Mouse (Mus musculus): ENCODE results near the gene Gramd2. TPM values are rescaled to one million over a fixed set of nuclear protein-coding genes. Genes with fewer than 3 reads are reported as not detected.

Gene Gramd2
- under 1 TPM; 0.09 to 0.18 TPM for total RNA-seq (2021)
- long read RNA-seq, experiment 1, partial matches to known transcripts = 0 of 1 reads
- long read RNA-seq, experiment 1, other reads (novel, unspliced or antisense) = 1 of 1 reads
- long read RNA-seq, experiment 2 = 0 reads

DNA sequence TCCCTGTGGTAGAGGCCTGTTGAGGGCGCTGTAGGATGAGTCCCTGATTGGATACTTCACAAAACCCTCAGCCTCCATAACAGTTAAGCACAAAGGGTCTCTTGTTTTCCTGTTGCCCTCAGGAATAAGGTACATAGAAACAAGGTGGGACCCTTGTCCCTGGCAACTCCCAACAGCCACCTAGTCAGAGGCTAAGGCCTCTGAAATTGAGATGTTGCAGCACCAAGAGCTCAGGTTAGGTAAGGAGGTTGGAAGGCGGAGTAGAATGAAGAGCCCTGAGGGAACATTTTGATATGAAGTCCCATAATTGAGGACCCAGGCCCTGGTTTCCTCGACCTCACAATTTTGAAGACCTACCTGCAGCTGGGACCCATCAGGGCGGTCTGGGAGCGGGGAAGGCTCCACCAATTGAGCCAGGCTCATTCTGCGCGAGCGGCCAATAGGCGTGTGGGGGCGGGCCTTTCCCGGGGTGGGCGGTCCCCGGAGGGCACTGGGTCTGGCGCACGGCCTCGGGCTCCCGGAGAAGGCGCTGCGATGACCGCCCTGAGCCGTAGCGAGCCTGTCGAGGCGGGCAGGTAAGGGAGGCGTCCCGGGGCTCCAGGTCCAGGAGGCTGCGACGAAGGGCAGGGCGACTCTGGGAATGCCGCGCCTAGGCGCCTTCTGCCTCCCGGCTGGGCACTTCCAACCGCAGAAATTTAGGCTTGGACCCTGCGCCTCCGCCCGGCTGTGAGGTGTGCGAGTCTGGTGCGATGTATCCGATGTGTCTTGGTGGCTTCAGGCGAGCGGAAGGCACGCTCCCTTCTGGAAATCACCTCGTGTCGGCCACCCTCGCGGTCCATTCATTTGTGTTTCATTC is at the start of gene Gramd2:
Gene Gramd2 (plus strand): TSS at position 467 of the 856 bp plus-strand sequence.
- DNase-seq = peak; percentile 84
- intact Hi-C loops (cut with DNase I; ENCODE audit: low total_unique reads) = loop anchor here (10.0 kb wide), 1 partner anchor 55 kb away; no protein-coding TSS in a partner anchor

DNA sequence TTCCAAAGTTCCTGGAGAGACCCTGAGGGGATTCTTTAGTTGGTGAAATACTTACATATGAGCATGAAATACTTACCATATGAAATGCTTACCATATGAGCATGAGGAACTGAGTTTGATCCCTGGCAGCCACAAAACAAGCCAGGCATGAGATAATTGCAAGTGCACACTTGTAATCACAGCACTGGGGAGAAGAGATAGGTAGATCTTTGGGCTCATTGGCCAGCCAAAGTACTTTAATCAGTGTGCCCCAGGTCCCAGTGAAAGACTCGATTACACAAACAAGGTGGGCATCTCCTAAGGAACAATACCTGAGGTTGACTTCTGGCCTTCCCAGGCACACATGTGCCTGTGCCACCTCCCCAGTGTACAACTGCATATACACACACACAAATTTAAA is 41.6 kb upstream of the Gramd2 start:
- intact Hi-C loops (cut with DNase I; ENCODE audit: low total_unique reads) = no loop called here
- no peak for DNase-seq

DNA sequence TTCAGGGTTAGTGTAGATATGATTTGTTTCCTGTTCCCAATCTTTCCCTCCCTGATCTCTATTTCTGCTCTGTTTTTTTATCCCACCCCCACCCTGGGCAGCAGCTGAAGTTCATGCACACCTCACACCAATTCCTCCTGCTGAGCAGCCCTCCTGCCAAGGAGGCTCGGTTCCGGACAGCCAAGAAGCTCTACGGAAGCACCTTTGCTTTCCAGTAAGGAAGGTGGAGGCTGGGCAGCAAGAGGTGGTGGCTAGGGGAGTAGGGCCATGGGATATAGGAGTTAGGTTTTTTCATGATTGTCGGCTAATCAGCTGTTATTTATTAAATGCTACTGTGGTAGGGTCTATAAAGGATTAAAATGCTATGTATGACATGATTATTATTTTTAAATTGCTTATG is 40.0 kb upstream of the Gramd2 start:
- intact Hi-C loops (cut with DNase I; ENCODE audit: low total_unique reads) = no loop called here

DNA sequence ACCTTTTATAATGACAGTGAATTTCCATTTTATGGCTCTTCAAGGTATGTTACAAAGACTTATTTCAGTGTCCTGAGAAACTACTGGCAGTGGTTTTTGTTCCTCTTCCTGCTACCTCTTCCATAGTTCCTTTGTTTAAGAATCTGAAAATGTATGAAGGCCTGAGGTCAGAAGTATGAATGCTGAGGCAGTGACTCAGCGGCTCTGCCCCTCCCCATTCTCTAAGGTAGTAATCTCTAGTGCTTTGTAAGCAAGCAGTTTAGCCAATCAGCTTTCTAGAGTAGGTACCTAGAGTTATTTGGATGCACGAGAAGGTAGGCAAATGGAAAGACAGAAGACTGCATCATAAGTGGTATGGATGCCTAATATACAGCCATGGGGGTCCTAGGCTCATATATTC is 38.6 kb upstream of the Gramd2 start:
- intact Hi-C loops (cut with DNase I; ENCODE audit: low total_unique reads) = no loop called here
- no peak for DNase-seq

More for the DNA sequence above, 40.0 kb upstream of the Gramd2 start:
- no peak for DNase-seq

DNA sequence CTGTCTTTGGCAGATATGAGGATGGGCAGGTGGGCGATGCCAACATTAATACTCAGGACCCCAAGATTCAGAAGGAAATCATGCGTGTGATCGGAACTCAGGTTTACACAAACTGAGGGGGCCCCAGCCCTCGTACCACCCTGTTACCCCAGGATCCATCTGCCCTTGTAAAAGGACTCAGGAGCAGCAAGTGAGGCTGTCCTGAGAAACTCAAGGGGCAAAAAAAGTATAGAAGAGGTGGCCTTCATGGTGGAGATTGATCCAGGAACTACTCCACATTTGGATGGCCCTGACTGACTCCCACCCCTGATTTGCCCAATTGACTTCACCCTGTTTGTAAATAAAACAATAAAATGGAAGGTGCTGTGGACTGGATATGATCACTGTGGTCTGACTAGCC is 30.0 kb upstream of the Gramd2 start:
- DNase-seq = no peak
- intact Hi-C loops (cut with DNase I; ENCODE audit: low total_unique reads) = no loop called here

DNA sequence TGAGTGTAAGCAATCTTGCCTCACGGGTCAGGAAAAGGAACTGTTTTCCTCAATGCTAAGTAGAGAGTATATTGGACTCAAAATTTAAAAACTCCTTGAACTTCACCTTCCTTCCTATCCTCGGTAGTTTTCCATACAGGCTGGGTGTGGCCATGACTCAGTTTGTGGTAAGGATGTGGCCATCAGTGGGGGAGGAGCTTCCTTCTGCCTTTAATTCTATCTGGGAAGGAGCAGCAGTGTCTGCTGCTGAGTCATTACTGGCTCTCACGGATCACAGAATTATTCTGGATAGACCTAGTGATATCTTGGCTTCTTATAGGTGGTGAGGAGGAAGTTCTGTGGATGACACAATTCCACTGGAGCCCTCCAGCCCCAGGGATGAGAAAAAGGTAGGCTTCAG is 26.6 kb upstream of the Gramd2 start:
- DNase-seq = no peak

DNA sequence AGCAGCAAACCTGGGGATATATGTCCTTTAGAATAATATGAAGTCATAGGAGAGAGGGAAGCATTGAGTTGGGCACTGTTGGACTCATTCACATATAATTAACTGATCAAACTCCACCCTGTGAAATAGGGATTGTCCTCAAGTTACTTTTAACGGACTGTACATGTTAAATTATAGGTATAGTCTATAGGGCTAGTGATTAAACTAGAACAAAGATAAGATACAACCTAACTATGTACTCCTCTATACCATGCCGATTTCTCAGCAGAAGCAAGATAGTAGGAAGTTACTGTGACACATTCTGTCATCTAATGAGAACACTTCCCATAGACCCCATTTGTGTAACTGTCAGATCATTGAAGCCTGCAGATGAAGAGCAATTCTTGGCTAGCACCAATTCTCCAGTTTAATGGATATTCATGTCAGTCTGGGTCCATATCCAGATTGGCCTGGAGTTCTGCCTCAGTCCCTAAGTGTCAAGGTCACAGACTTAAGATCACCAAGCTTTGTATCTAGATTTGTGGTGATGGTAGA is 25.4 kb upstream of the Gramd2 start:
- intact Hi-C loops (cut with DNase I; ENCODE audit: low total_unique reads) = no loop called here

More for the DNA sequence above, 26.6 kb upstream of the Gramd2 start:
- intact Hi-C loops (cut with DNase I; ENCODE audit: low total_unique reads) = no loop called here

DNA sequence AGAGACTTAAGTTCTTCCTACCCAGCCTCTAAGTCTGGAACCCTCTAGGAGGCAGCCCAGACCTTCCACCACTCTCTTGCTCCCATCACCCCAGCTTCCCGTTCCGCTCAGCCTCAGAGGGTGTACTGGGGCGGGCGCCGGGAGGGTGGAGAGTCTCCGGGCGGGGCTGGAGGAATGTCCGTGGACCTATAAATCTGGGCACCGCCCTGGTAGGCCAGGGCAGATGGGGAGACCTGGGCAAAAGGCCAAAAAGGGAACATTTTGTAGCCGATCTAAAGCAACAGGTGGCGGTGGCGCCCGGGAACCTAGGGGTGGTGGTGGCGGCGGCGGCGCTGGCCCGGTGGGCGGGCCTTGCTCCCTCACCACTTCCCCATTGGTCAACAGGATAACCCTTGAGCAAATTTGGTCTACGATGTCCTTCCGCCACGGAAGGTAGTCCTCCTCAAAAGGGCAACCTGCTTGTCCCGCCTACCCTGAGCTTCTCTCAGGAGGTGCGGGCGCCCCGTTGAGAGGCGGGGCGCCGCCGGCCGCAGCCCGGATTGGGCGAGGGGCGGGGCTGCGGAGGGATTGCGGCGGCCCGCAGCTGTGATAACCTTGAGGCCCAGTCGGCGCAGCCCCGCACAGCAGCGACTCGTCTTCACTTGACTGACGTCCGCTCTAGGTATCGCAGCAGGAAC is 23.8 kb upstream of the Gramd2 start, which contains the start of gene Pkm:
Gene Pkm (plus strand): TSS at position 411 of the 677 bp plus-strand sequence.
- intact Hi-C loops (cut with DNase I; ENCODE audit: low total_unique reads) = no loop called here
- peak; percentile 94 for DNase-seq

More for the DNA sequence above, 25.4 kb upstream of the Gramd2 start:
- DNase-seq = no peak

DNA sequence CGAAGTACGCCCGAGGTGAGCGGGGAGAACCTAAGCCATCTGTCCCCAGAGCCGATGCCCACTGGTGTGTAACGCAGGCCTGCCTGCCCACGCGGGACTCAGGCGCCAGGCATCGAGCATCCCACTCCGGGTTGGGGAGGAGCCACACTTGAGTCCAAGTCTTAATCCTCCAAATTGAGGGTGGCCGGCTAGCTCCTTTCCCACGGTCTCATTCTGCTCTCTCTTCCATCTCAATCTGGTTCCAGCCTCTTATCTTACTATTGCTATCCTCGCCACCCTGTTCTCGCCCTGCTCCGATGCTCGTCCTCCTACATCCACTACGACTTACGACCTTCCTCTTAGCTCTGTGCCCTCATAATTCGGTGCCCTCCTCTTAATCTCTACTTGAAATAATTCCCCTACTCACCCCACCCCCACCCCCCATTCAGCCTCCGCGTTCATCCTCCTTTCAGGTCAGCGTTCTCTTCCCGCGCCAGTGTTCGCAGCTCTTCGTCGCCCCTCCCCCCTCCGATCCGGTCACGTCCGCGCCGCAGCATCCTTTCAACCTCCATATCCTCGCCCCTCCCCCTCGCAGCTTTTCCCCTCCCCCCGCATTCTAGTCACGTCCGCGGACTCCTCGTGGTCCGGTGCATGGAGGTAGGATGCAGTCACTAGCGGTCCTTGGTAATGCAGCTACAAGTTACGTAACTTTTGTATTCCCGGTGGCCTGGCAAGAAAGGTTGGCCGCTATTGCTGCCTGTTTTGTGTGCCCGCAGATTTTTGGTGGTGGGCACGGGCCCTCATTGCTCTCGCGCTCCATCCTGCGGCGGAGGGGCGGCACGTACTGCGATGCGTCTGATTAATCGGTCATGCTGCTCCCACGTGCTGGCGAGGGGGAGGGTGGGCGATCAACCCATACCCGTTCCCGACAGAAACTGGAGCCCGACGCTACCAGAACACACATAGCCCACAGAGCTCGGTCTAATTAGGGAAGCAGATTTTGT is 23.0 kb upstream of the Gramd2 start:
- intact Hi-C loops (cut with DNase I; ENCODE audit: low total_unique reads) = no loop called here

DNA sequence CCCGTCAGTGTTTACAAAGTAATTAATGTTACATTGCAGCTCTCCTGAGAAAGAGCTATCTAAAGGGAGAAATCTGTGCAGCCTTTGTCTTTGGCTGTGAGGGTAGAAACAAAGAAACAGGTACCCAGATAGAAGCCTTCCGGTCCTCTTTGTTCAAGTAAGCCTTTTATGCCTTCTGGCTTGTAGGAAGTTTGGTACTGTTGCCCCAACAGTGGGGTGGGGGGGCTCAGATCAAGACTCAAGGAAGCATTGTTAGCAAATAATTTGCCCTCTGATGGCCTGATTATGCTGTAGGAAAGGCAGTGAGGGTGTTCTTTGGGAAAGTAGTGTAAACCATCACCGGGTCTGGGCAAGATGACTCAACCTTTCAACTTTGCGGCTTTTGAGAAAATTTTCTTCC is 21.8 kb upstream of the Gramd2 start:
- DNase-seq = no peak
- intact Hi-C loops (cut with DNase I; ENCODE audit: low total_unique reads) = no loop called here

More for the DNA sequence above, 23.0 kb upstream of the Gramd2 start:
- peak; percentile 81 for DNase-seq

DNA sequence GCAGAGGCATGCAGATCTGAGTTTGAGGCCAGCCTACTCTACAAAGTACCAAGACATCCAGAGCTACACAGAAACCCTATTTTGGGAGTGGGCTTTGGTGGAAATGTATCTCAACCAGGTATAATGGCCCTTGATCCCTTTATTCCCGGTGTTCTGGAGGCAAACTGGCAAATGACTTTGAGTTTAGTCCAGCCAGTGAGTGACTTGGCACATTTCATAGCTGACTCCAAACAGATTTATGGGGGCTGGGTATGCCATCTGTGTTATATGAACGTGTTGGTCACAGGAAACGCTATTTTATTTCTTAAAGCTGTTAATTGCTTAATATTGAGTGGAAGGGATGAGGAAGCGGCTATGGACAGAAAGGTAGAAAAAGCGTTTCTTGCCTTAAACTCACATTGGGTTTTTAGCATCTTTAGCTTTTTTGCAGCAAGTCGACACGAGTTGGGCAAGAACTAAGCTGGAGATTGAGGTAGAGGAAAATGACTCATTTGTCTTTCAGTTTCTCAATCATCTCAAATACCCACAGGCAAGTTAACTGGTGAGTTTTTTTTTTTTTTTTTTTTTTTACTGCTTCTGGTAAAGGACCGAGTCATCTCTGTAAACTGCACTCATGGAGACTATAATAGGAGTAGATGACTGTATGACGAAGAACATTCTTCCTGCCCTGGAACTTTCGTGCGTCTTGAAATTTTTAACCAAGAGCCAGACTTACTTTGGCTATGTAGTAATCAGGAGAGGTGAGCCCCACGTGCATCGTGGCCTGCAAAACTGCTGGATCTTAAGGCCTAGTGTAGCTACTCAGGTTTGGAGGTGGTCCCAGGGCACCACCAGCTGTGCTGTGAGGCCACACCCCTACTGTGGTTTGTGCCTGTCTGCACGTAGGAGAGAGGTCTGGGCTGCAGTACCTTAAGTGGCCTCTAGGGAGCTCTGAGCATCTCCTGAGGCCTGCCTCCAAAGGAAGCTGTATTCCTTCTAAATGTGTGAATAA is 20.6 kb upstream of the Gramd2 start:
- DNase-seq = peak; percentile 88
- intact Hi-C loops (cut with DNase I; ENCODE audit: low total_unique reads) = no loop called here

DNA sequence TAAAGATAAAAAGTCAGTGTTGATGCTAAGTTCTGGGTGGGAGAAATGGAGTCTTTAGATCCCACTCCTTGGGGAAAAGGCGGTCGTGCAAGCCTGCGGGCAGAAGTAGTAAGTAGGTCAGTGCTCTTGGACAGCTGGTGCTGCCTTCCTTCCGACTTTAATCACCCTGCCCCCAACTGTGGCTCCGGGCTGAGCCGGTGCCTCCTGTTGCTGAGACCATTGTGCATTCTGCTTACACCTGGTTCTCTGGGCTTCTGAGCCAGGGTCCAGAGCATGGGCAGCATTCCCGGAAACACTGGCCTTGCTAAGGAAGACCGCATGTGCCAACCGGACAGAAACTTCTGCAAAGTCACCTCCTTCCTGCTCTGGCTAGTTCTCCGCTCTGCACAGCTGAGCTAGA is 19.5 kb upstream of the Gramd2 start:
- DNase-seq = peak; percentile 77
- intact Hi-C loops (cut with DNase I; ENCODE audit: low total_unique reads) = no loop called here

DNA sequence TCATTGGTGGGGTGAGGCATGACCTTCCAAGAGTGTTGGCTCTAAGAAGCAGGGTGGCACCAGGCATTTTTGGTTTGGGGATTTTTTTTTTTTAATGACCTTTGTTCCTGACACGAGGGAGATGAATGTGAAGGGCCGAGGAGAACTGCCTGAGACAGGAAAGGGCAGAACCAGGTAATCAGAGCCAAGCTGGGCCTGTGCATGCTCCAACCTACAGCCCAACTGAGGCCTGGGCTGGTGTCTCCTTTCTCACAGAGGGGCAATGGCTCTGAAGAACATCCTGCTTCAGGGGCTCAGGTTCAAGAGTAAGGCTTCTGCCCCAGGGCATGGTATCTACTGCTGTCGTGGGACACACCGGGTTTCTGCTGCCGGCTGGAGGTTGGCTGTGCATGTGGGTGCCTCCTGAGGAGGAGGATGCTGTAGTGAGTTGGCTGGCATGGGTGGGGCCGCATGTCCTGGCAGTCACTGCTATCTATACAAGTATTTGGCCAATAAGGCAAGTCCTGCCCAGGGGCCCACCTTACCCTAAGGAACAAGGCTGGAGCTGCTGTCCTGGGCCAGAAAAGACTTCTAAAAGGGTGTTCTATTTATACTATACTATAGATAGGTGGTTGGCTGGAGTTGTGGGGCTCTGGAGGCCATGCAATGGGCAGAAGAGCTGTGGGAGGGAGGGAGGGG is 18.5 kb upstream of the Gramd2 start:
- no peak for DNase-seq
- intact Hi-C loops (cut with DNase I; ENCODE audit: low total_unique reads) = no loop called here

DNA sequence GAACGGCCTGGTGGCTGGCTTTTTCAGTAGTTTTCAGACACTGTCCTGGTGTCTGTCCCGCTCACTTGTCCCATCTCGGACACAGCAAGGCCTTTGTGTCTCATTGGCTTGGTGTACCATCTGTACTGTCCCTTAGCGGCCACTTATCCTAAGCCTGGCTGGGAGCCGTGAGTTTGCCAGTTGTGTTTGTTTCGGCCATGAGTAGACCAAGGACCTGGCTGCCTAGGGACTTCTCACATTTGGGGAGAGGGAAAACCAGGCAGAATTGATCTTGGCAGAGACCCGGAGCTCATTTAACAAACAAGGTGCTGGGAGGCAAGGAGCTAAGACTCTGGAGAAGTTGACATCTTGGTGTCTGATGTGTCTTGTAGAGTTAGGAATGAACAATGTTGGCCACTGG is 16.7 kb upstream of the Gramd2 start:
- no peak for DNase-seq
- intact Hi-C loops (cut with DNase I; ENCODE audit: low total_unique reads) = no loop called here

DNA sequence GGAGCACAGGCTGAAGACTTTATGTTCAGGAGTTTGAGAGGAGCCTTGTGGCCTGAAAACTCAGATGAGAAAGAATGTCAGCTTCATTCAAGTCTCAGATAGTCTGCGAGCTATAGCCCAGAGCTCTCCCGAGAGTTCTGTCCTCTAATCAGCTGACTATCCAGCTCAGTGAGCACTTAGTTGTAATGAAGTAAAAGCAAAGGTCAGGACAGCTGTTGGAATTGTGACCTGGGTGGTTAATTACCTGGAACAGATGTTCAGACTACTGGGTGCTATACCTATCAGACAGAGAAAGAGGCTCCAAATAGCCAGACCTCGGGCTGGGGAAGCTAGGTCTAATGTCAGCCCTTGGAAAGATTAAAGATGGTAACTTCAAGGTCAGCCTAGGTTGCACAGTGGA is 16.0 kb upstream of the Gramd2 start:
- intact Hi-C loops (cut with DNase I; ENCODE audit: low total_unique reads) = no loop called here
- DNase-seq = no peak

DNA sequence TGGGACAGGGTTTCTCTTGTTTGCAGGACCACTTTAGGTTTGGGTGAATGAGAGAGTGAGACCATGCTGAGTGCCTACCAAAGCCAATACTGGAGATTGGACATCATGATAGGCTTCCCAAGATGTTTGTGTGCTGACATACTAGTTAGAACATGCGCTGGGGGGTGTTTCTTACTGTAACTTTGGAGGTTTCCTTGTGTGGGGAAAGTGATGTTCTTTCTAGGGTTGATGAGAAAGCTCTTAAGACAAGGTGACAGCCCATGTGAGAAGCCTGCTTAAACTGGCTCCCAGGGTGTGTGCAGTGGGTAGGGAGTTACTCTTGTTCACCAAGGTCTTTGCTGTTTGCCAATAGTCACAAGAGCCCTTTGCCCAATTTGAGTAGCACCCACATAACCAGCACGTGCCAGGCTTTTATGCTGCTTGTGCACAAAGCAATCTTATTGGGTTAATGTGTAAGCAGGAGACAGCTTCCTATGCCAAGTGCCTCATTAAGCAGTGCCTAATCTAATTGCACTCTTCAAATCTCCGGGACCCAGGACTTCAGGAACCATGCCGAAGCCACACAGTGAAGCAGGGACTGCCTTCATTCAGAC is 15.2 kb upstream of the Gramd2 start:
- intact Hi-C loops (cut with DNase I; ENCODE audit: low total_unique reads) = no loop called here
- no peak for DNase-seq

DNA sequence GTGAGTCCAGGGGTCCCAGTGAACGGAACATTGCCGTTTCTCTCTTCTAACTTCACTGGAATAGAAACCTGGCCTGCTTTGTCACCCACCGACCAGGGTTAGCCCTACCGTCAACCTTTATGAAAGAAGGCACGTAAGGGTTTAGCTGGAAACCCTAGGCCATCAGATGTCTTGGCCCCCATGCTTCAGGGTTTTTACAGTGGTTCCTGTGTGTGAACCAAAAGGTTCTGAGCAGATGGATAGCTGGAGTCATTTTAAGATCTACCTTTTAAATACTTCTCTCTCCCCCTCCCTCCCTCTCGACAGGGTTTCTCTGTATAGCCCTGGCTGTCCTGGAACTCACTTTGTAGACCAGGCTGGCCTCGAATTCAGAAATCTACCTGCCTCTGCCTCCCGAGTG is 13.9 kb upstream of the Gramd2 start:
- no peak for DNase-seq
- intact Hi-C loops (cut with DNase I; ENCODE audit: low total_unique reads) = no loop called here
